Mouse (Mus musculus) neural tube, embryonic 15.5 days (tissue): ENCODE data around the gene Gm10130. TPM values are rescaled to one million over a fixed set of nuclear protein-coding genes. Genes with fewer than 3 reads are reported as not detected.
"Not testable (repeated sequence)": the region's sequence is repeated elsewhere in the genome, so short reads cannot be mapped to it uniquely, and the experiment has no call there.

Experiments used
- ATAC-seq: fragments of 200-750 bp; cut with Nextera tagmentation; 2 replicates; pipeline ENCODE4 v1.8.0; 2017; ENCODE audit warnings: mild to moderate bottlenecking, moderate TSS enrichment, moderate library complexity; ENCODE audit not compliant: low FRiP score
- H3K27ac ChIP-seq: fragments of 300-500 bp; sonication (generic); replicated peaks from 2 replicates; pipeline ENCODE4 v1.5.1; 2015; ENCODE audit warnings: mild to moderate bottlenecking, inconsistent platforms
- H3K27me3 ChIP-seq: fragments of 300-500 bp; sonication (generic); replicated peaks from 2 replicates; pipeline ENCODE4 v1.6.1; 2015; ENCODE audit warnings: inconsistent platforms
- H3K36me3 ChIP-seq: fragments of 300-500 bp; sonication (generic); 2 replicates; pipeline ENCODE4 v1.6.1; 2015; ENCODE audit warnings: inconsistent platforms
- H3K4me1 ChIP-seq: fragments of 300-500 bp; sonication (generic); 2 replicates; pipeline ENCODE4 v1.6.1; 2015; ENCODE audit warnings: inconsistent platforms
- H3K4me2 ChIP-seq: fragments of 300-500 bp; sonication (generic); 2 replicates; pipeline ENCODE4 v1.6.1; 2015; ENCODE audit warnings: inconsistent platforms, mild to moderate bottlenecking, moderate library complexity
- H3K4me3 ChIP-seq: fragments of 300-500 bp; sonication (generic); replicated peaks from 2 replicates; pipeline ENCODE4 v1.5.1; 2015; ENCODE audit warnings: mild to moderate bottlenecking, inconsistent platforms
- H3K9ac ChIP-seq: fragments of 300-500 bp; sonication (generic); replicated peaks from 2 replicates; pipeline ENCODE4 v1.6.1; 2015; ENCODE audit warnings: mild to moderate bottlenecking, inconsistent platforms
- H3K9me3 ChIP-seq: fragments of 300-500 bp; sonication (generic); replicated peaks from 2 replicates; pipeline ENCODE4 v1.6.1; 2016; ENCODE audit warnings: inconsistent platforms
- WGBS: fragments of 180-500 bp; shearing (Covaris S2); methylation state at CpG from one replicate; pipeline ENCODE4 v1.1.7; 2015; ENCODE audit warnings: mixed read lengths; 5-methylcytosine and 5-hydroxymethylcytosine counted together
- polyA plus RNA-seq: library from polyadenylated mRNA; unstranded; fragments of >200 nt; fragmentation: Nextera tagmentation; extraction: Ambion mirVana; gene quantifications from 2 replicates; pipeline ENCODE4 v1.2.1, GENCODE M21; 2015

The Gm10130 gene
- polyA plus RNA-seq, 1 experiment from 2014 or later: 2.3 TPM

GRCm38 (mm10) chr2:150390198-150390597 lies 66.7 kb downstream of the Gm10130 start:
- Histone ChIP-seq H3K4me2 (no peak overlapping the region), H3K27ac (no peak overlapping the region), H3K27me3 (no peaks in the 10 kb centered on the region), H3K36me3 (no peaks in the 10 kb centered on the region), H3K9ac (no peak overlapping the region), H3K4me1 (no peaks in the 10 kb centered on the region), H3K4me3 (no peak overlapping the region), H3K9me3 (no peaks in the 10 kb centered on the region)
- WGBS: 90% methylated on average over 1 of the region's 1 CpGs
- ATAC-seq: no peak

- 90% methylated on average over 17 of the region's 17 CpGs for WGBS
- peaks cover 18% of the 10 kb centered on the region; the same call in 1 of the 2 replicates for H3K9me3 ChIP-seq
- ATAC-seq: not testable (repeated sequence)
Observed at GRCm38 (mm10) chr2:150412146-150412545, 88.6 kb downstream of the Gm10130 start.

More at GRCm38 (mm10) chr2:150412146-150412545, 88.6 kb downstream of the Gm10130 start:
- H3K36me3 ChIP-seq: peaks cover 22% of the 10 kb centered on the region
- H3K4me1 ChIP-seq, H3K27ac ChIP-seq, H3K4me3 ChIP-seq, H3K9ac ChIP-seq, H3K27me3 ChIP-seq, H3K4me2 ChIP-seq: not testable (repeated sequence)

Other genes starting within 250 kb of the Gm10130 start
- gene Zfp120, start 187.0 kb upstream of the Gm10130 start, polyA plus RNA-seq: 10.4 and 11.5 TPM in 2 replicates
- not detected in 2 replicates for gene Gm10770, start 144.0 kb upstream of the Gm10130 start, polyA plus RNA-seq
- not detected in 2 replicates for gene Gm14139, start 141.9 kb upstream of the Gm10130 start, polyA plus RNA-seq
- 11.8 and 13.4 TPM in 2 replicates for gene Zfp937, start 105.6 kb upstream of the Gm10130 start, polyA plus RNA-seq
- gene Gm21994, start 68.1 kb upstream of the Gm10130 start, polyA plus RNA-seq: 3.3 and 3.8 TPM in 2 replicates
- 0.06 and 0.10 TPM in 2 replicates for gene Gm14124, start 66.2 kb upstream of the Gm10130 start, polyA plus RNA-seq
- gene 3300002I08Rik, start 39.1 kb downstream of the Gm10130 start, polyA plus RNA-seq: 15.3 and 17.9 TPM in 2 replicates
- 8.0 and 9.1 TPM in 2 replicates for gene Zfp442, start 127.8 kb downstream of the Gm10130 start, polyA plus RNA-seq
- 0.15 TPM in 1 of 2 replicates, not detected in the other for gene Zfp345, start 161.4 kb downstream of the Gm10130 start, polyA plus RNA-seq
- gene Cst7, start 246.7 kb downstream of the Gm10130 start, polyA plus RNA-seq: 0.15 and 2.9 TPM in 2 replicates